Mouse (Mus musculus) neural tube, embryonic 14.5 days (tissue): ENCODE data around the gene Olfr1424. TPM values are rescaled to one million over a fixed set of nuclear protein-coding genes. Genes with fewer than 3 reads are reported as not detected.

ENCODE experiments used
- ATAC-seq: fragments of 200-750 bp; cut with Nextera tagmentation; 2 replicates; pipeline ENCODE4 v1.8.0; 2017; ENCODE audit warnings: low read depth, mild to moderate bottlenecking, moderate TSS enrichment, moderate library complexity
- H3K27ac ChIP-seq: fragments of 300-500 bp; sonication (generic); 2 replicates; pipeline ENCODE4 v1.5.1; 2014; ENCODE audit warnings: low read depth, mild to moderate bottlenecking, control low read depth, low read length, moderate library complexity, mixed read lengths
- H3K27me3 ChIP-seq: fragments of 300-500 bp; sonication (generic); 2 replicates; pipeline ENCODE4 v1.6.1; 2014; ENCODE audit warnings: low read length; ENCODE audit not compliant: control insufficient read depth, insufficient read depth
- H3K36me3 ChIP-seq: fragments of 300-500 bp; sonication (generic); 2 replicates; pipeline ENCODE4 v1.6.1; 2014; ENCODE audit warnings: low read length, mixed read lengths; ENCODE audit not compliant: control insufficient read depth, insufficient read depth
- H3K4me1 ChIP-seq: fragments of 300-500 bp; sonication (generic); 2 replicates; pipeline ENCODE4 v1.6.1; 2014; ENCODE audit warnings: low read length; ENCODE audit not compliant: control insufficient read depth, insufficient read depth
- H3K4me2 ChIP-seq: fragments of 300-500 bp; sonication (generic); 2 replicates; pipeline ENCODE4 v1.6.1; 2014; ENCODE audit warnings: mild to moderate bottlenecking, low read depth, low read length, control low read depth
- H3K4me3 ChIP-seq: fragments of 300-500 bp; sonication (generic); 2 replicates; pipeline ENCODE4 v1.5.1; 2014; ENCODE audit warnings: low read depth, low read length, control low read depth, mixed read lengths
- H3K9ac ChIP-seq: fragments of 300-500 bp; sonication (generic); replicated peaks from 2 replicates; pipeline ENCODE4 v1.6.1; 2014; ENCODE audit warnings: low read depth, mild to moderate bottlenecking, control low read depth, low read length, mixed read lengths
- H3K9me3 ChIP-seq: fragments of 300-500 bp; sonication (generic); 2 replicates; pipeline ENCODE4 v1.6.1; 2016; ENCODE audit warnings: low read length; ENCODE audit not compliant: control insufficient read depth
- WGBS: fragments of 180-500 bp; shearing (Covaris S2); extraction: QIAGEN DNeasy Blood & Tissue Kit; methylation state at CpG from one replicate; pipeline ENCODE4 v1.1.7; 2014; 5-methylcytosine and 5-hydroxymethylcytosine counted together
- polyA plus RNA-seq: library from polyadenylated mRNA; unstranded; fragments of >200 nt; fragmentation: Nextera tagmentation; extraction: Ambion mirVana; gene quantifications from 2 replicates; pipeline ENCODE4 v1.2.1, GENCODE M21; 2014

Gene Olfr1424
- polyA plus RNA-seq, 1 experiment from 2014 or later, result not detected

DNA sequence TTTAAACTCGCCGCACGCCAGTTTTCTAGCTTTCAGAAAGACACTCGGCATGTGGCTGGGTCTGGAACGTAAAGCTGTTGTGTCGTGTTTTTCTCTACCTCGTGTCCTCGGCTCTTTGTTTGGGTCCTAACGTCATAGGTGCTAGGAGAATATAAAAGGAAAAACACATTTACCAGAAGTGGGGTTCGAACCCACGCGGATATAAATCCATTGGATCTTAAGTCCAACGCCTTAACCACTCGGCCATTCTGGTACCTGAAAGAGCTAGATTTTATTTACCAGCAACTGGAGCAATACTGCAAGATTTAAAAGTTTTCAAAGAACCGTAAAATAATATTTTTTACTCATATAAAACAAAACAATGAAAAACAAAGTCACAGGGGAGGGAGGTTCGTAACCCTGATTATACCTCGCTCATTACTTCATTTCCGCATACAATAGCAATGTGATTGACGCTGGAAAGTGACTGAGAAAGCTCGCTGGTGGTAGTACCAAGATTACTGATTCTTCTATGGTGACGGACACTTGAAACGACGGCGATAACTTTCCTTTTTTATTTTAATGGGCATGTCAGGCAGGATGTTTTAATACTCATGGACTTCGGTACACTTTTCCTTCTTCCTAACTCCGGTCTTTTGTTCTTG, 51.4 kb downstream of the Olfr1424 start:
- ATAC-seq, result peak; percentile 79

DNA sequence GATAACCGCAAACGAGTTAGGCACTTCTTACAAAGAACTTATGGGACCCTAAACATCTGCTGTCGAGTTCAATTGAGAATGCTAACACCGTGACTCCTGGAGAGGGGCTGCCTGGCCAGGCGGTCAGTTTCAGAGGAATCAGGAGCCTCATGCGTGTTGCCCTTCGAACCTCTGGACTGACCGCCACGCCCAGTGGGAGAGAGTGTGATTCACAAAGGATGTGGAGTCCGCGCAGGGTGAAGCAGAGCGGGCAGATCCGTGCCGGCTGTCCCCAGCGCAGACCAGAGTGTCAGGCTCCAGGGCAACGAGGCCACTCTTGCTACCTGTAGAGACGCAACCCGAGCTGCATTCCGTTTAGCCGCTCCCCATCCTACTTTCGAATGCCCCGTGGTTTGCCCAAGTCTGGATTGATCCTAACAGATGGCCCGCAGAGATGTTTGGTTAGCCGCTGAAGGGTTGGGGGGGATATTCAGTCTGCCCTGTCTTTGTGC, 52.2 kb downstream of the Olfr1424 start:
- H3K36me3 ChIP-seq, result no peaks in the 10 kb centered on the region
- H3K9me3 ChIP-seq, result no peaks in the 10 kb centered on the region
- peak; percentile 25 for ATAC-seq
- 0 out of 2 replicates have a peak, but pooled peaks cover 3% of the 10 kb centered on the region for H3K4me1 ChIP-seq
- no peaks in the 10 kb centered on the region for H3K27me3 ChIP-seq
- peak overlapping the region; percentile 80 for H3K27ac ChIP-seq
- WGBS, result under 1% methylated on average over 24 of the region's 24 CpGs
- H3K4me3 ChIP-seq, result peak overlapping the region; percentile 45
- peak overlapping the region; percentile 67 for H3K9ac ChIP-seq
- peak overlapping the region; percentile 68 for H3K4me2 ChIP-seq

More for the DNA sequence above, 51.4 kb downstream of the Olfr1424 start:
- 0% methylated on average over 26 of the region's 26 CpGs for WGBS
- Histone ChIP-seq H3K27ac (peak overlapping the region; percentile 80), H3K4me3 (peak overlapping the region; percentile 45), H3K9ac (peak overlapping the region; percentile 67), H3K4me1 (0 out of 2 replicates have a peak, but pooled peaks cover 3% of the 10 kb centered on the region), H3K36me3 (no peaks in the 10 kb centered on the region), H3K4me2 (peak overlapping the region; percentile 68), H3K27me3 (no peaks in the 10 kb centered on the region), H3K9me3 (no peaks in the 10 kb centered on the region)

DNA sequence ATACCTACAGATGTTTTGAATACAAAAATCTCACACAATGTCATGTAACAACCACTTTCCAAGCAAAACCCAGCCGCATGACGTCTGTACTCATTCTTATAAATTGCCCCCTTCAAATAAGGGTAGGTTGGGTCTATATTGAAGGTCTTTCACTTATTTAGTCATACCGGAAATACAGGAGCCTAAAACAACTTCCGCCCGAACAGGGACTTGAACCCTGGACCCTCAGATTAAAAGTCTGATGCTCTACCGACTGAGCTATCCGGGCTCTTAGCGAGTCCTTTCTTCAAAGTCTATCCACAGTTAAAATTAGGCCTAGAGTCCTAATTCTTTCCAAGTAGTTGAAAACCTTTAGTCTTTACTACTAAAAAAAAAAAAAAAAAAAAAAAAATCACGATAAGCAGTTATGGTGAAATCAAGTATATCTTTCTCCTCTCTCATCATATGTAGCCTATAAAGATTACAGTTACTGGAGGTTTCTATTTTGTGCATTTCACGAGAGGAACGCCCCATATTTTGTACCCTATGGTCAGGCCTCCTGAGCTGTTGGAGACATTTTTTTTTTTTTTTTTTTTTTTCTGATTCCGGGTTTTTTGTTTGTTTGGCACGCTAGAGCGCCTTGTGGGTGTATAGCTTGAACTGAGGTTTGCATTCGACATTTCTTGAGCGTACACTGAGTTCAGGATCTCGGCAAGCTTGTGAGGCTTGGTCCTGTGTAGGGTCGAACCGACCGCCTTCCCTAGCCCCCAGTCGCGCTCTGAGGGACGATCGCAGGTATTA, 52.8 kb downstream of the Olfr1424 start:
- H3K27me3 ChIP-seq, result no peaks in the 10 kb centered on the region
- WGBS, result under 1% methylated on average over 24 of the region's 24 CpGs
- peak overlapping the region; percentile 68 for H3K4me2 ChIP-seq
- H3K4me1 ChIP-seq, result peaks cover 5% of the 10 kb centered on the region; the same call in 1 of the 2 replicates
- peak overlapping the region; percentile 80 for H3K27ac ChIP-seq
- peak overlapping the region; percentile 45 for H3K4me3 ChIP-seq
- no peaks in the 10 kb centered on the region for H3K36me3 ChIP-seq
- H3K9ac ChIP-seq, result peak overlapping the region; percentile 67
- H3K9me3 ChIP-seq, result no peaks in the 10 kb centered on the region
- peak; percentile 7; the same call in 1 of the 2 replicates for ATAC-seq

Other genes with a start within 250 kb of the Olfr1424 start
- gene Stx3, start 243.3 kb downstream of the Olfr1424 start, polyA plus RNA-seq, result 13.2 and 16.9 TPM in 2 replicates
- gene Olfr1417, start 223.5 kb downstream of the Olfr1424 start, polyA plus RNA-seq, result 0.15 TPM in 1 of 2 replicates, not detected in the other
- not detected in 2 replicates for gene Olfr1418, start 201.6 kb downstream of the Olfr1424 start, polyA plus RNA-seq
- gene Olfr1419, start 187.6 kb downstream of the Olfr1424 start, polyA plus RNA-seq, result not detected in 2 replicates
- gene Olfr1420, start 176.1 kb downstream of the Olfr1424 start, polyA plus RNA-seq, result 0.12 and 0.28 TPM in 2 replicates
- gene Patl1, start 150.3 kb downstream of the Olfr1424 start, polyA plus RNA-seq, result 18.3 and 20.9 TPM in 2 replicates
- 7.6 and 7.7 TPM in 2 replicates for gene Osbp, start 96.7 kb downstream of the Olfr1424 start, polyA plus RNA-seq
- not detected in 2 replicates for gene Olfr1423, start 21.4 kb downstream of the Olfr1424 start, polyA plus RNA-seq
- gene Olfr1425, start 15.0 kb upstream of the Olfr1424 start, polyA plus RNA-seq, result not detected in 2 replicates
- not detected in 2 replicates for gene Olfr1426, start 29.3 kb upstream of the Olfr1424 start, polyA plus RNA-seq
- gene Olfr1427, start 40.7 kb upstream of the Olfr1424 start, polyA plus RNA-seq, result not detected in 2 replicates
- not detected in 2 replicates for gene Olfr1428, start 53.2 kb upstream of the Olfr1424 start, polyA plus RNA-seq
- gene Olfr76, start 60.5 kb upstream of the Olfr1424 start, polyA plus RNA-seq, result not detected in 2 replicates
- not detected in 2 replicates for gene Olfr1555-ps1, start 107.4 kb upstream of the Olfr1424 start, polyA plus RNA-seq
- gene Olfr1431, start 138.0 kb upstream of the Olfr1424 start, polyA plus RNA-seq, result not detected in 2 replicates
- gene Olfr1432, start 169.9 kb upstream of the Olfr1424 start, polyA plus RNA-seq, result not detected in 2 replicates
- gene Olfr262, start 179.0 kb upstream of the Olfr1424 start, polyA plus RNA-seq, result not detected in 2 replicates
- not detected in 2 replicates for gene Olfr235, start 198.3 kb upstream of the Olfr1424 start, polyA plus RNA-seq
- not detected in 2 replicates for gene Olfr1434, start 217.2 kb upstream of the Olfr1424 start, polyA plus RNA-seq
- gene Olfr1436, start 236.4 kb upstream of the Olfr1424 start, polyA plus RNA-seq, result not detected in 2 replicates